Mouse (Mus musculus) kidney, postnatal 4 days (tissue): ENCODE measurements at regions not wholly inside any gene's neighbourhood (a gene's known extent, or its start where the extent isn't known, plus 50 kb on each side); places are given as distances from the start of the nearest gene placed in this dataset.

Experiments
- DNase-seq, 2 experiments: peaks; one replicate each; pipeline ENCODE4 v3.0.0; 2021; ENCODE audit warnings: mixed read lengths in 2 of 2

DNA sequence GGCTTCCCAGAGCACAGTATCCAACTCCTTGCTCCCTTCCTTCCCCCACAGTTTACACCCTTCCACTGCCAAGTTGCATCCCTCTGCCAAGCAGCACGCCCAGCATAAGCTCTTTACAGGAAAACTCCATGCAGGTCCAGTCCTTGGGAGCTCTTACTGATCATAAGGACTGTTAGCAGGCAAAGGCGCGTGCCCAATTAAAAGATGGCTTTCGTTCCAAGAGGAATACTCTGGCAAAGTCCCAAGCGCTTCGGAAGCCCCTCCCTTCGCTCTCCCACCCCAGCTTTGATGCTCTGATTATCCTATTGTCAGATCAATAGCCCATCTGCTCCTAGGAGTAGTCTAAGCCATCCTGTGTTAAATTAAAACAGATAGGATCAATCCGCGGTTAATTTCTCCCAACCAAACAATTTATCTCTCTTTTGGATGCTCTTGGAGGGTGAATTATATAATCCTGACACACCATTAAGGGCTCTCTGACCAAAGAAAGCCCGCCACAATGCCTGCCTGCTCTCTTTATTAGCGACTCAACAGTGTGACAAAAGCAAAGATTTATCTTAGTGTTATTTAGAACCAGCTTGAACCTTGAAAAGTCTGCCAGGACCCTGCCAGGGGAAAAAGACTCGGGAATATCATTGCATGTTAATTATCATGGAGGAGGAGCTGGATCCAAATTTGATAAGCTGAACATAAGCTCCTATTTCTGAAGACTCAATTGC is 312.5 kb downstream of the Gsdmc2 start:
- no peak for DNase-seq

- DNase-seq, result no peak
Measured at GRCm38 (mm10) chr15:63527318-63527717, 317.7 kb downstream of the Gsdmc2 start.

- no peak for DNase-seq
Measured at GRCm38 (mm10) chr15:63526820-63527219, 318.2 kb downstream of the Gsdmc2 start.

DNA sequence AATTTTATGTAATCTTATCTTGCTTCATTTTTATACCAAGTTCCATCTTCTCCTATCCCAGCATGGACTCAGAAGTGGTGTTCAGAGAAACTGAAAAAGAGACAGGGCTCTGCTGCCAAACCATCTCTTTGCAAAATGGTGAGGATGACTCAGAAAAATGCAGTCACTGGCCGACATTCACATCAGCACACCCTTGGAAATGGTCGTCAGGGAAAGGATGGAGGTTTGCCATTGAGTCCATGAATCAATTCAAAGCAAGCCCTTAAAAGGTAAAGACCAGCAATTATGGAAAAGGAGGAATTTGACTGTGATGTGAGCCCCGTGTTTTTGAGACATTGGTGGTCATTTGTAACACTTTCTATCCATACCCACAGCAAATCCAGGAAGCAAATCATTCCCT is 327.7 kb downstream of the Gsdmc2 start:
- no peak for DNase-seq

DNA sequence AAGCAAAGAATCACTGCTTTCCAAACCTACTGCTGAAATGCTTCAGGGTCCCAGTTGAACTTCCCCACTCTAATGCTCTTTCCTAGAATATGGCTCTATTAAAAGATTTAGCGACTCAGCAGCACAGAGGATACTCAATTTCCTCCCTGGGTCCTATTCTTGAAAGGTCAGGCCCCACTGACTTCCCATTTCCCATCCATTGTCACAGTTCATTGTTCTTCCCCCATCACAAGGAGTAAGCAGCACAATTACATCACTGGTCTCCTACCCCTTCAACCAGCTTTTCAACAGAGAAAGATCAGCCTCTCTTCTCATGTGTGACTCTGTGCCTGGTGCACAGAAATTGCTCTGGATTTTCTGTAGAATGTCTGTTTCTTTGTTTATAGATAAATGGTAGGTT is 344.5 kb downstream of the Gsdmc2 start:
- no peak for DNase-seq

- no peak for DNase-seq
Measured at GRCm38 (mm10) chr15:63498483-63498882, 346.5 kb downstream of the Gsdmc2 start.

GRCm38 (mm10) chr15:63497207-63497606 is 347.8 kb downstream of the Gsdmc2 start:
- no peak for DNase-seq

DNA sequence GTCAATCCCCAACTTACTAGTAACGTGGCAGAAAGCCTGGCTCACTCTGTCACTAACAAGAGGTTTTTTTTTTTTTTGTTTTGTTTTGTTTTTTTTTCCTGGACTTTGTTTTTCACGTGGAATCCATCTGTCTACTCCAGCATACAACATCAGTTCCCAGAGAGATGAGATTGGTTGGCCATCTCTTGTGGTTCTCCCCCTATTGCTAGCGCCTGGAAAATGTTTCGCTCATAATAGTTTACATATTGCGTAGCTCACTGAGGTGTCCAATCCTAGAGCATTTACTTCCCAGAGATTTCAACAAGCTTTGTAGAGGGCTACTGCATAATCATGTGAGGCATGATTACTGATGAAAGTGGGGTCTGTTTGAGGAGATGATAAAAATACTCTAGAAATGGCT is 360.1 kb downstream of the Gsdmc2 start:
- DNase-seq, result peak in 1 of 2 experiments; percentile 13

GRCm38 (mm10) chr15:63484217-63484887 is 360.6 kb downstream of the Gsdmc2 start:
- peak; percentile 4 to 14 for DNase-seq

DNA sequence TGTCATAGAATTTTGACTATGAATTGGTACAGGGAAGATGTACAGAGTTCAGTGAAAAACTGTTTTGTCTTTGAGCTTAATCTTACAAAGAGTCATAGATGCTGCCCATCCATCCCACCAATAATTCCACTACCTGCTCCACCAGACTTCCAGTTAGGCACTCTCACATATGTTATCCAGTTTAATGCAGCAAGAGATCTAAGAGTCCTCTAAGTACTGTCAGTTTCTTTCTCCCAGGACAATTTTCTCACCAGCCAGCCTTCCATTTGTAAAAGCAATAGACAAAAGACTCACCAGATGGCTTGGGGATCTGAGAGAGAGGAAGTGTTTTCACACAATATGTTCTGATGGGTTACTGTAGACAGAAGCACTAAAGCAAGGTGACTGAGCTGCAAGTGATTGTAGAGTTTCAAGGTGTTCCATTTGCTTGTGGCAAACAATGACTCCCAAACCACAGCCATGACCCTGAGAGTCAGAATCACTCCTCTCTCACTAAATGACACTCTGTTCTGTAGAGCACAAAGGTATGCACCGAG is 365.6 kb downstream of the Gsdmc2 start:
- no peak for DNase-seq

GRCm38 (mm10) chr15:63466916-63467315 is 378.1 kb downstream of the Gsdmc2 start:
- DNase-seq, result no peak

DNA sequence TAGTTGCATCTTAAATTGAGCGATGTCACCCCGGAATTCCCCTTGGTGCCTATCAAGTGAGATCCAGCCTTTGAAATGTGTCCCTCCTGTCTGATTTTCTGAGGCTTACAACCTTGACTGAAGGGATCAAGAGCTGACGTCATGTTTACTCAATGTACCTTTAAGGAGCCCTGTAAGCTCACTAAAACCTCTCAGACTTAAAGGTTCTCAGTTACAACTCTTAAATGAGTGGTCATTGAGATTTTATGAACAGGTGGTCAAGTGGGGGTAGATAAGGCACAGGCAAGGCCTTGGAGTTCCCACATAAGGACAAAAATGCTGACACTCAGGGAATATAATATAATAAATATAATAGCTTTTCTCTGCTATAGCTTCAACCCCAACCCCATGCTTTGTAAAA is 392.4 kb downstream of the Gsdmc2 start:
- DNase-seq, result no peak

DNA sequence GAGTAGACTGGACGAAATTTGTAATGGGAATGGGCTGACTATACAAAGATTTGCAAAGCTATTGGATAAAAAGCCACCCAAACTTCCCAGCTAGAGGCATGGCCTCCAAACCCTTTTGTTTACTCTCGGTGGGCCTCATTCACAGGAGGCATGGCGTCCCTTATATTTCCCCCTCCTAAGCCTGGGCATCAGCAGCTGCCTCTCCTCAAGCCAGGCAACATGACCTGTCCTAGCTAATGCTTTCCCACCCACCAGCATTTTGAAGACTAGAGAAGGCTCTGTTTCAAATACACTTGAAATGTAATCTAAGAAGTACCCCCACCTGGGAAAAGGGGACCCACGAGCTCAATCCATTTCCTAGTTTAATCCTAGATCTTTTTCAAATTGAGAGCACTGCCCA is 398.7 kb downstream of the Gsdmc2 start:
- no peak for DNase-seq

DNA sequence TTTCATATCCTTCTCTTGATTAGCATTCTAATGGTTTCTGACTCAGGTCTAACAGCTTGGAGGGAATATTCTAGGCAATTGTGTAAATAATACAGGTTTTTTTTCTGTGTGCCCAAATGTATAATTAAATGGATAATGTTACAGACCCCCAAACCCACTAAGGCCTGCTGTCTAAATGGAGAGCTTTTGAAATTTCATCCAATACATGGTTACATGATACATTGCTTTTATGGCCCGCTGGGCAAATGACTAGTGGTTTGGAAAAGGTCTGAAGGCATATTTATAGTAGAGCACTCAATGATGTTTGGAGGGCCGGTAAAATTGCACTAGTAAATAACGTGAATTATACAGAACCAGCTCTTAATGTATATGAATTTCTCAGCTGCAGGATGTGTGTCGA is 400.0 kb downstream of the Gsdmc2 start:
- no peak for DNase-seq

- no peak for DNase-seq
Measured at GRCm38 (mm10) chr15:63442146-63442780, 402.7 kb downstream of the Gsdmc2 start.

- DNase-seq, result no peak
Measured at GRCm38 (mm10) chr15:63412649-63413048, 432.3 kb downstream of the Gsdmc2 start.

DNA sequence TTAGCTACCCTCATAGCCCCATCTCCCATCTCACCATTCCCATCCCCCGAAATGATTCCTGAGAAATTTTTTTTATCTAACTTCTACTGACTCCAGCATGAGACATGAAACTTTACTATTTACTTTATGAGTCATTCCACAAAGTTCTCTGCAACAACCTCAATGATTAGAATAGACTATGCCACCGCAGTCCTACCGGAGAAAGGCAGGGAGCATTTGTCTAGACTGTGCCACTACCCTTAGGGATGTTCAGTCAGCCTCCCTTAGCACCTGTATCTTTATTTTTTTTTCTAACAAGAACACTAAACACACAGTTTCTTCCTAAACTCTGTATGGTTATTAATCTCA is 433.2 kb downstream of the Gsdmc2 start:
- no peak for DNase-seq

- peak in 1 of 2 experiments; percentile 2 for DNase-seq
Measured at GRCm38 (mm10) chr15:63410994-63411770, 433.8 kb downstream of the Gsdmc2 start.

GRCm38 (mm10) chr15:63400445-63400844 is 444.5 kb downstream of the Gsdmc2 start:
- DNase-seq, result no peak

- peak in 1 of 2 experiments; percentile 1 for DNase-seq
Measured at GRCm38 (mm10) chr15:63400011-63400410, 445.0 kb downstream of the Gsdmc2 start.

DNA sequence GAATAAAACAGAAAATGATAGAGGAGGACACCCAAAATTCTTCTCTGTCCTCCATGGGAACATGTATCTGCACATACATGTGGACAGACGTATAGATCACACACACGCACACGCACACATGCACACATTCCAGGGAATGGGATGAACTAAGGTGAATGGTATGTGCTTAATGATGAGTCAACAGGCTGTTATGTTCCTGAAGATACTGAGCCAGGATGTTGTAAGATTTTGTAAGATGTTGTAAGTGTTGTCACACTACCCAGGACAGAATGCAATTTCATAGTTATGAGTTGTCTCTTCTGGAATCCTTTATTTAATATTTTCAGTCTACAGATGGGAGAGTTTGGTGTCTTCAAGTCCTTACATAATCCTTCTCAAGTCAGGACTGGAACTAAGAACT is 447.5 kb downstream of the Gsdmc2 start:
- no peak for DNase-seq

DNA sequence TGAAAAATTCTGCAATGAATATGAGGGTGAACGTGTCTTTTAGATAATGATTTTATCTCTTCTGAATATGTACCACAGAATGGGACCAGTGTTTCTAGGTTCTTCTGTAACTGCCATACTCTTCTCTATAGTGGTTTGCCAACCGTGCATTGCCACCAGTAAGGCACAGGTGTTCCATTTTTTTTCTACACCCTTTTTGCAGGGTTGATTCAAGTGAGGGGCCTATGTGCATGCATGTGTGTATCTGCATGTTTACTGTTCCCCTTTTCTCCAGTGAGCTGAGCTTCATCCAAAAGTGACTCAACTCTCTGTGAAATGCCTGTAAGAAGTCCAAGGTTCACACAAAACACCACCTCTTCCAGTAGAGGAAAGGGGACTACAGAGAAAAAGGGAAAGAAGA is 467.7 kb downstream of the Gsdmc2 start:
- DNase-seq, result no peak
